Mouse (Mus musculus): Measurements from ENCODE around the gene Klri2.

GRCm38 (mm10) chr6:129740069-129740721 is at the start of gene Klri2:
- TF ChIP-seq USF1 (IDR thresholded peaks at IDR 0.05; ENCODE audit: low read depth), result no peak
- TF ChIP-seq POLR2A (IDR thresholded peaks at IDR 0.05; ENCODE audit: insufficient read length, low read depth), result no peak
- no peak for TF ChIP-seq MAX (IDR thresholded peaks at IDR 0.05; ENCODE audit: low read depth)
- TF ChIP-seq TCF12 (IDR thresholded peaks at IDR 0.05; ENCODE audit: insufficient read depth, poor library complexity, severe bottlenecking), result no peak

Data from myocyte (in vitro differentiated cells).